Mouse (Mus musculus) right cerebral cortex, postnatal 36 days (tissue): ENCODE results near the gene Cnfn.
A peak's percentile ranks its signal among the peaks of the same experiment; 100 is the strongest.

Source experiments
- DNase-seq, 2 experiments: peaks; one replicate each; pipeline ENCODE4 v3.0.0; 2022; ENCODE audit warnings: low spot score in 2 of 2, mixed read lengths in 1 of 2

The Cnfn gene

DNA sequence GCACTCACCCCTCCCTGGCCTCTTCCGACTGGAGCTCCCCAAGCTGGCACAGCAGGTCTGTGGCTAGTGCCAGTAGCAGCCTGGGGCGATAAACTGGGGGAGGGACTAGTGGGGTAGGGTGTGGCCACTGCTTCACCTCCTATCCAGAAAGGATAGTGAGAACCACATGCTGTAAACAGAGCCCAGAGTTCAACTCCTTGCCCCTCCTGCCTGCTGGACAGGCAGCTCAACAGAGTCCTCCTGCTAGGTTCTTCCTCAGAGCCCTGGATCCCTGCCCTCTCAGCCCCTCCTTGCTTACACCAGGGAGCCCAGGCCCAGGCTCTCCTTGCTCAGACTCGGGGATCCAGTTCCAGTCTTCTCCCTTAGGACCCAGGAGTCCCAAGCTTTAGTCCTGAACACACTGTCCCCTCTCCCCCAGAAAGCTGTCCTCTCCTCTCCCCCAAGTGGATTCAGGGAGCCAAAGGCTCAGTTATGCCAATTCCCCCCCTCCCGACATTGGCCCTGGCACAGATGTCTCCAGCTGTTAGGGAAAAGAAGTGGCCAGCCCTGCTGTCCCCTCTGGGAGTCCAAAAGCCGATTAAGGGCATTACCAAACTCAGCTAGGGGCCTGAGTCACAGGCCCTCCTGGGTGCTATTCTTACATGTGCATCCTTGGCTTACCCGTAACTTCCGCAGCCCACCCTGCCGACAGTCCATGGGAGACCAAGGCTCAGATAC lies 20.7 kb upstream of the Cnfn start:
- DNase-seq = no peak

DNA sequence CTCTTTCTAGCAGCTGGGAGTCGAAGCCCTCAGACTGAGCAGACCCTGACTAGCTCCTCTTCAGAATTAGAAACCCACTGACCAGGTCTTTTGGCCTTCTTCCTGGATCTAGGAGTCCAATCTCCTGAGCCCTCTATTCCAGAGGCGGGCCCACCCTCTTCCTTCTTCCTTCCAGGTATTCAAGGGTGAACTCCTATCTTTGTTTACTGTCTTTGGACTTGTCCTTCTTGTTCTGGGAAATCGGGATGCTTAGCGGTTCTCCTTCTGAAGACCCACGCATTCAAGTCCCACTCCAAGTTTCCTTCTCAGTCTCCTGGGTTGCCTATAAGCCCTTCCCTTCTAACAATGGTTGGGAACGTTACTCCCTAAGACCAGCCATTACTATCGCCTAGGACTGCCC lies 19.4 kb upstream of the Cnfn start:
- DNase-seq = no peak

DNA sequence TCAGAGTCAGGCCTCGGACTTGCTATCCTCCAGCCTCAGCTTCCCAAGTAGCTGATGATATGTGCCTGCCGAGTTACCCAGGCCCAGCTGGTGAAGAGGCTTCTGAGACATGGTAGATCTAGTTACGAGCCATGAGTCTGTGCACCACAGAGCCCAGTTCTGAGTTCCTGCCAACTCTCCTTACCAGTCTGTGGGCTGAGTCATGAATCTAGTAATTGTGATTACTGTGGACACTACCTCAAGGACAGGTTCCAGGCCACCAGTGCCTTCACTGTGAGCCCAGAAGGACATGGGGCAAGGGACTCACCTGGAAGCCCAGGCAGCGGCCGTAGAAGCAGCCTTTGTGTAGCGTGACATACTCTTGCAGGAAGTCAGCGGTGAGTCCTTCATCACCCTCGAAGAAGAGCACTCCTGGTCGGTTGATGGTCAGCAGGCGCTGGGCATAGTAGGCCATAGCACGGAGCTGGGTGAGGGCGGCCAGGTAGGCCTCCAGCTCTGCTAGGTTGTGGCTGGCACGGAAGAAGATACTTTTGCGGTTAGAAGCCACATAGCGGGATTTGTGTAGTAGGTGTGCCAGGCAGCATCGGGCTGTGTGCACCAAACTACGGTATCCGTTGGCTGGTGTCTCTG lies 18.4 kb upstream of the Cnfn start:
- no peak for DNase-seq

DNA sequence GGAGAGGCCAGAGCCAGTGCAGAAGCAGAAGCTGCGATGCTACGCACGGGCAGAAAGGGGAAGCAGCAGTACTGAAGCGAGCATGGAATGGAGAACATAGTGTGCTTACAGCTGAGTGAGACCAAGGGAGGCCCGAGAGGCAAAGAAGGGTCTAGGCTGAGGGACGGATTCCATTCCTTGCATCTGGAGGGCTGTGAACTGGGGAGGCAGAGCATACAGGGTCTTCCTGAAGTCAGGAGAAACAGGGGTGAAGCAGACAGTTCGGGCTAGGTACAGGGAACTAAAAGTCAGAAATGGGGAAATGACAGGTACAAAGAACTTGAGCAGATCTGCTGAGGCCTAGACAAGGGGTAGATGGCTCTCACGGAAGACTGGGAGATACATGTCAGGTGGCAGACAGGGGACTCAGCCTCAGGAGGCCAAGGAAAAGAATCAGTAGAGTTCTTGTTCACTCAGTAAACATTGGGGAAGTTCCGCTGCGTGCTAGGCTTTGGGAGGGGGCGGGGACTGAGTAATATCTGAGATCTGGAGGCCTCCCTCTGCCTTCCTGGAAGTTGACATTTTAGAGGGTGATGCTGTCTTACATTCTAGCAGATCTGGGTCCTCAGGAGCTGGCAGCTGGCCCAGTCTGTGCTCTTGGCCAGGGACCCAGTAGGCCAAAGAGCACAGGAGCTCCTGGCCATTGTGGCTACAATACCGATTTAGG lies 16.5 kb upstream of the Cnfn start:
- no peak for DNase-seq

DNA sequence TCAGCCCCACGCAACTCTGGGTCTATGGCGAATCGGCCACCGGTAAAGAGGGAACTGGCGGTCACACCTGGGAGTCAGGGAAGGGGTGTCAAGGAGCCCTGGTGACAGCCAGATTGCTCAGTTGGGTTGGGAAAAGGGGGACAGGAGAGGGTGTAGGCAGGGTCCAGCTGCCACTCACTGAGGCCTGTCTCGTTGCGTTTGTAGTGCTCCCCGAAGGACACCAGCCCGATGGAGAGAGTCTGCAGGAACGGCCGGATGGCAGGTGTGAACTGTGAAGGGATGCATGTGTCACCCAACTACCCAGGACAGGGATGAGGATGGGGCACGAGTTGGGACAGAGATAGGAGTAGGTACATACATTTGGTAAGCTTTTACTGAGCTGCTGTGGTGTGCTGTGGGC lies 15.7 kb upstream of the Cnfn start:
- no peak for DNase-seq

DNA sequence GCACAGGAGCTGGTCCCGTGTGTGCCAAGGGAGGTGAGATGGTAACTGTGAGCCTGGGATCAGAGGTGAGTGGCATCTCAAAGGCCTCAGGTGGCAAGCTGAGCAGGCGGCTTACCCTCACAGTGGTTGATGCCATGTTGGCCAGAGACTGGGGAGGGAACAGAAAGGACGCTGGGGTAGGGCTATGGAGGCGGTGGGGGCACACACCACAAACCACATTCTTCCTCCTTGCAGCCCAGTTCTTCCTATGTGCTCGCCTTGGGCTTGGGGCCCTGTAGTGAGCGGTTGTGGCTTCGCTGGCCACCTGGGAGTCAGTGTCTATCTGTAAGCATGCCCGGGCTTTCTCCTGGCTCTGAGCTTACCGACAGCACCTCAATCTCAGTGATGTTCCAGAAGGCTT lies 15.3 kb upstream of the Cnfn start:
- DNase-seq = no peak

DNA sequence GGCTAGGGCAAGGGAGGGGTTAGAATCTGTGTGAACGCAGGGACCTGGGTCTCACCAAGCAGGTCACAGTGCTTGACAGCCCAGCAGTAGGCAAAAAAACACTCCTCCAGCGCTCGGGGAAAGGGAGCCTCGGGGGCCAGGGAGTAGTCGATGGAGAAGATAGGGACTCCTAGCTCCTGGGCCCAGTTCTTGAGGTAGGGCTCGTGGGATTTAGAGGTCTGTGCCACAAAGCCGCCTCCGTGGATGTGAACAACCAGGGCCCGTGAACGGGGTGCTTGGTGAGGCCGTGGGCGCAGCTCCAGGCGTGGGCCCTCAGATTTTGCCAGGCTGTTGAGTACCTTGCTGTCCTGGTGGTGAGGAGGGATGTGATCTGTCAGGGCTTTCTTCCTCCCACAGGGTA lies 14.8 kb upstream of the Cnfn start:
- DNase-seq = no peak

DNA sequence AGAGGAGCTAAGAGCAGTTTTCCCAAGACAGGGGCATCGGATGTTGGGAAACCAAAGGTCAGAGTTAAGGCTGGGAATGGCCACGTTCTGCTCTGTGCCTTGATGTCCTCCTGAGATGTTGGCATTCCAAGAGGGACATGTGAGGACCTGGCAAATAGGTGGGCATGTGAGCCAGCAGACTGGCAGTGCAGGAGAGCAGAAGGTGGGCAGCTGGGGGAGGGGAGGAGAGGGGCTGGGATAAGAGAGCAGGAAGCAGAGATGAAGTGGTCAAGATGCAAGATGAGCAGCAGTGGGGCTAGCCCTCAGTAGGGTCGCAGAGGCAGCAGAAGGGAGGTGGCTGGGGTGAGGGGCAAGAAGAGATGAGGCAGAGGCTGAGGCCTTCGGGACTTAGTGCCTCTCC lies 14.4 kb upstream of the Cnfn start:
- no peak for DNase-seq

DNA sequence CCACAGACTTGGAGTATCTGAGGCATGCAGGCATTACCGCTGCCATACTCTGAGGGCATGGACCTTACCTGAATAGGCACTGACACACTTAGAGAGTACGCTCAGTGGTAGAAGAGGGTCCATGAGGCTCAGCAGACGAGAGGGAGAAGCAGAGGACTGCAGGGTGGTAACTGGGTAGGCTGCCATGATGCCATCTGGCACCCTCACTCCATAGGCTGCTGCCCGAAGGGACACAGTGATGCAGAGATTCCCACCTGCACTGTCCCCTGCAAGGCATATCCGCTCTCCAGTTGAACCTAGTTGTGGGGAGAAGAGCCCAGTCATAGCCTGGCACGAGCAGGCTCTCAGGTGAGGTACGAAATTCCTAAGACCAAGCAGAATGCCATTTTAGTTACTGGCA lies 13.9 kb upstream of the Cnfn start:
- no peak for DNase-seq

DNA sequence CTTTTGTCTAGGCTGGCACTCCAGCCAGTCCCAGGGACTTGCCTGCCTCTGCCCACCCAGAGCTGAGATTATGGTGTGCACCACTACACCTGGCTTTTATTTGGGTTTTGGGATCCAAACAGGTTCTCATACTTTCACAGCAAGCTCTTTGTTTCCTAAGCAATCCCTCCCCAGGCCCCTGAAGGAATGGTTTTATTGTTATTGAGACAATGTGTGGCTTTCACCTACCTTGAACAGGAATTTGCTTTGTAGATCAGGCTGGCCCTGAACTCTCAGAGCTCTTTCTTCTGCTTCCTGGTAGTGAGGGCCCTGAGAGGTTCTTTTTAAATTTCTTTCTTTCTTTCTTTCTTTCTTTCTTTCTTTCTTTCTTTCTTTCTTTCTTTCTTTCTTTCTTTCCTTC lies 13.0 kb upstream of the Cnfn start:
- no peak for DNase-seq

DNA sequence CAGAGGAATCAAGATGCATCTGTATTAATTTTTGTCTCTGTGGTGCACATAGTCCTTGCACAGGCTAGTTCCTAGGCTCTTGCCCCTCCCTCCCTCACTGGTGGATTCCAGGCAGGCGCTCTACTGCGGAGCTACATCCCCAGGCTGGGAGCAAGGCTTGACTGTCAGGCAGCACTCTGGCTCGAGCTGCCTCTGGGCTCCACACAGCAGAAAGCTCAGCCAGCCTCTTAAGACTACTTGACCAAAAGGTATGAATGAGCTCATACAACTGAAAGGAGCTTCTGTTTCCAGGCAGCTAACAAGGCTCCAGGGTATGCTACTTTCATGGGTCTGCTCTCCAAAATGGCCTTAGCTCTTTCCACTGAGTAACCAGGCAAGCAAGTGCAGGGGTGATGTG lies 11.8 kb upstream of the Cnfn start:
- DNase-seq = no peak

DNA sequence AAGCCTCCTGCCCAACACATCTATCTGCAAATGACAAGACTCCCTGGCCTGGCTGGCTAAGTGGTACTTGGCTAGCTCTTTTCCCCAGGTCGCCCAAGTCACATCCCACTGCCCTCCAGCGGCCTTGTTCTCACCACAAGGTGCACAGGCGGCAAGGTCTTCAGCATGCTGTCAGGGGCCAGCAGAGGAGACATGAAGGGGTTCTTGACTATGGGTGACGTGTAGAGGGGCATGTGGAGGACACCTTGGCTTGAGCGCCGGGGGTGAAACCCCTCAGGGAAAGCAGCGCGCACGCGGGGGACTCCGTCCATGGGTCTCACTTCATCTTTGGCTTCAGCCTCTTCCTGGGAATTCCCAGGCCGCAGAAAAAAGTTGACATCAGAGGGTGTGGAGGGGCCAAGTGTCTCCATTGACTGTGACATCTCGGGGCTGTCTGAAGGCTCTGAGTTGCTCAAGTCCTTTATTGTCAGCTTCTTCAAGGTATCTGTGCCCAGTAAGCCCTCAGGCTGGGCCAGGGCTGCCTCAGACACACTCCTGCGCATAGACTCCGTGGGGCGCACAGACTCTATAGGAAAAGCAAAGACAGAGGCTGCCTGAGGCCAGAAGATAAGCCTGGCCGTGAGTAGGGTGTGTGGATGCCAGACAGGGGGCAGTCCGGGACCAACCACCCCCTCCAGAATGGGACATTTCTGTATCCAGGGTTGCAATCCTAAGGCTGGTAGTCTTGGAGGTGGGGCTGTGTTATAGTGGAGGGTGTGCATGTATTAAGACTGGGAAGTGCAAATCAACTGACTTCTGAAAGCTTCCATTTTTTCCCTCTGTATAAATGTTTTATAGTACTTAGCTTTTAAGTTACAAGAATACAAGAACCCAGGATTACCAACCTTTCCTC lies 11.1 kb upstream of the Cnfn start:
- DNase-seq = no peak

DNA sequence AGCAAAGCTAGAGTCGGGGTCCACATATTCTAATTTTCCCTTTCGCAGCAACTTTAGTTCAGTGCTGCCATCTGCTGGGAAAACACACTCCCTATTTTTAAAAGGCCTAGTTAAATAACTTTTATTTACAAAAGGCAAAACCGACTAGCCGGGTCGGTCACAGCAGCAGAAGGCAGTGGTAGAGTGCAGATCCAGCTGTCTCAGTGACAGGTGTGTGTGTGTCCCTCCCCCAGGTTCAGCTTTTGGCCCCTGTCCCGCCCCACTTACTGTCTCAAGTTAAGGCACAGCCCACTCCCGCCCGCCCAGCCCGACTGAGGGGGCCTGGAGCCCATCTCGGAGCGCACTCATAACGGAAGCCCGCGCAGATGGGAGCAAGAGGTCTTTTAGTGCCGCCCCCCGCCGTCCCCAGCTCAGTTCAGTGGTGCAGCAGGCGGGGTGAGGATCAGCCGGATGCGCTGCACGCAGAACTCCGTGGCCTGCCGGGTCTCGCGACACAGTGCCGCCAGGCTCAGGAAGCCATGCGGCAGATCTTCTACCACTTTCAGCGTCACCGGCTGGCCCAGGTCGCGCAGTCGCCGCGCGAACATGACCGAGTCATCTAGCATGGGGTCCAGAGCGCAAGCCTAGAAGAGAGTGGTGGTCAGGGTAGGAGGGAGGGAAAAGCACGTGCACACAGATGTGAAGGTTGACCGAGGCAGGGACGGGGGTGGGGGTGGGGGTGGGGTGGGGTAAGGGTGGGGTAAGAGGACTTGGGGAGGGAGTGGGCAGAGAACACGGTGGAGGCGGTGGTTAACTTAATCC lies 10.2 kb upstream of the Cnfn start:
- no peak for DNase-seq

DNA sequence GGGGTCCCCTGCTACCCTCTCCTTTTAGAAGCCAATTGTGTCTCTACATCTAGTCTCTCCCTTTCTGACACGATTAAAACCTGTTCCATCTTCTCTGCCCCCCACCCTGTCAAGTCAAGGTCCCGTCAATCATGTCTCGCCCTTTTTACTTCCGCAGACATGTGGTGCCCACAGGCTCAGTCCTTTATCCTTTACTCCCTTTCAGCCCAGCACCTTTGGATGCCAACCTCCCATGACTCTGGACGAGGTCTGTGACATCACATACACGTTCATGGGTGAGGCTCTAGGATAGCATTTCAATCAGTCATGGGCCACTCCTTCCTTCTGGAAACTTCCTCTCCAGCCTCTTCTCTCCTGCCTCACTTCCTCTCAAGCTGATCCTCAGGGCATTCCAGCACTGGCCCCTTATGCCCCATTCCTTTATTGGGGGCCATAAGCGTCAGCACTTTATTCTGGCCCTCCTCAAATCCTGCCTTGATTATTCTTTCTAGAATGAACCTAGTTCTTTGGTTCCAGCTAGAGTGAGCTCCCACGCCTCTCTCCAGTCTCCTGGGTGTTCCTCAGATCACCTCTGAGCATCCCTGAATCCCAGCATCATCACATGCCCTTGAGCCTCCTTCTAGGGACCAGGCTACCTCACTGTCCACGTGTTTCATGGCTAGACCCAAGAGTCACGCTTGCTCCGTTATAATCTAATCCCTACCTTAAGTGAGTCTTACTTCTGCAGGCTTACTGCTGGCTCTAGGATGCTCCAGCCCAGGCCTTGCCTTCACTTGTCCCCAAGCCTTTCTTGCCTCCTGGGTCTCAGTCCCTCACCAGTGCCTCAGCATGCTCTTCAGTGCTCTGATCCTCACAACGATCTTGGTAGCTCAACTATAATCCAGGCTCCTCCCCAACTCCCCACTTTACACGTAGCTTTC lies 8.9 kb upstream of the Cnfn start:
- DNase-seq = no peak

DNA sequence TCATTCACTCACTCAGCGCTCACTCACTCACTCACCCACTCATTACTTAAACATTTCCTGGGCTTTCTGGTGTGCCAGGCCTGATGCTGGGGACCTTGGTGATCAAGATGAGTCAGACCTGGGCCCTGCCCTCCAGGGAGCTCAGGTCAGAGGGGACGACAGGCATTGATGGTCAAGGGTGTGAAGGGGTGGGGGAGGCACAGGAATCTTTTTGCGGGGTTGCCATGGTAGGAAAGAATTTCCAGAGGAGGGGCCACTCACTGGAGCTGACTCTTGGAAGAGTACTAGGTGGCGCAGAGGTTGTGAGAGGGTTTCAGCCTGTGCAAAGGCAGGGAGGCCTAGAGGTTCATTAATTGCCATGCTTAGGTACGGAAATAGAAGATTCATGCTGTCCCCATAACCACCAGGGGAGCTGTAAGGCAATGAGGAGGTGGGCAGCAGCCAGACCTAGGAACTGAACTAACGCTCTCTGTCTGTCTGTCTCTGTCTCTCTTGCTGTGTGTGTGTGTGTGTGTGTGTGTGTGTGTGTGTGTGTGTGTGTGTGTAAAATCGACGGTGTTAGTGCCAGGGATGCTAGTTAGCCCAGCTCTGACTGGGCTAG lies 7.7 kb upstream of the Cnfn start:
- DNase-seq = no peak

DNA sequence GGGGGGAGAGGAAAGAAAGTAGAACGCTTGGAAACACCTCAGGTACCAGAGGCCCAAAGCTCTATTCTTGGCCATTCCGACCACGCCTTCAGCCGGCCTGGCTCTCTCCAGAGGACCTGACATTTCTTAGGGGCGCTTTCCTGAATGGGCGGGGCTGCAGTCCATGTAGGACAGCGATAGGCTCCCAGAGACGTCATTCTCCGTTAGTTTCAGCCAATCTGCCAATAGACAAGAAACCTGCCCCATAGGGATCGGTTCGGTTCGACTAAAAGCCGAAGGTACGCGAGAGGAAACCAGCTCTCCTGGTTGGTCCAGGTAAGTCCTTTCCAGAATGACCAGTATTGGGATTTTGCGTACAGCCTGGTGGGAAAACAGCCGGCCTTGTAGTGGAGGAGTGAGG lies 7.0 kb upstream of the Cnfn start:
- peak; percentile 89 to 92 for DNase-seq

DNA sequence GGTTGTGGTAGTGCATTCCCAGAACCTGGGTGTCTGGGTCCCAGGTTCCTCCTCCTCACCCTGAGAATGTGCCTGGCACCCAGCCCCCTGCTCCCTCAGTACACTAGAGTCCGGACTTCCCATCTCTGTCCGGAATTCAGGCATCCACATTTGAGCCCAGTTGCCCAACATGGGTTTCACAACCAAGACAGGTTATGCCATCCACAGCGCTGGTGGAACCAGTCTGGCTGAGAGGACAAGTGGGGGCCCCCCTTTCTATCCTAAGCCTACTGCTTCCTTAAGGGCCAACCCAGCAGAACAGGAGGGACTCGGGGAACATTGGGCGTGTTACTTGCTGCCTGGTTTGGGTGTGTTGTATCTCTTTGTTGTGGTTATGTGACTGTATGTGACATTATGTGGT lies 2.9 kb upstream of the Cnfn start:
- DNase-seq = no peak

DNA sequence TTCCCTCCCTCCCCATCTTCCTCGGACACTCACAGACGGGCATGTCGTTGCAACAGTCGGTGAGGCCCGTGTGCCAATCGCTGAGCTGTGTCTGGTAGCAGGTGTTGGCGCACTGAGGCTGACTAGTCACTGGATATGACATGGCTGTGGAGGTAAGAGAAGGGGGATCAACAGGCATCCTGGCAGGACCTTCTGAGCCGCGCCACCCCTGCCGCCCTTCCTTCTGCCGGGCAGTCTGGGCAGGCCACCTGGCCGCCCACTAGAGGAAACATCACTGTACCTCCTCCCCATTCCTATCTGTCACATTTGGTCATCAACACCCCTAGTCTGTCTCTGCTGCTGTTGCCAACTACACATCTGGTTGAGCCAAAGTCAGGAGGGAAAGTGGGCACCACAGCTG lies 1.2 kb downstream of the Cnfn start:
- no peak for DNase-seq

DNA sequence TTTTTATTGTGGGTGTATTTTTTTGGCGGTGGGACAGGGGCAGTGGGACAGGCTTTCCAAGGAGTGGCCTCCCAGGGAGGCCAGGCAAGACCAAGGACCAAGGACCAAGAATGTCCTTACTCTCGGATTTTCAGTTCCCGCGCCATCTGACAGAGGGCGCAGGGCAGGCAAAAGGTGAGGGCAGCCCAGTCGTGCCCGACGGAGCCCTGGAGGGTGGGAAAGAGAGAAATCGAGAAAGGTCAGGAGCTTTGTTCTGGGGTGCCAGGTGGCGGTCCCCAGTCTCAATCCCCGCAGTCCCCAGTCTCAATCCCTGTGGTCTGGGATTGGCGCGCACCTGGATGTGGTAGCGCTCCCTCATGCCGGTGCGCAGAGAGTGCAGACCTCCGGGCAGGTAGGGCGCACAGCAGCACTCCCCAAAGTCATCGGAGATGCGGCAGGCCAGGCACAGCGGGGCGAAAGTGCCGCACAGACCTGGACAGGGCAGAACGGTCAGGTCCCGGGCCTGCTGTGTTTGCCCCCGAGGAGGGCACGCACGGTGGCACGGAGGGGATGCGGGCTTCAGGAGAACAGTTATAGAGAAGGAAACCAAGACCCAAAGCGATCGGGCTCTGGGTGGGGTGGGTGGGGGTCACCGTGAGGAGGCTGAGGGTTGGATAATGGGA lies 1.8 kb downstream of the Cnfn start:
- DNase-seq = no peak
